9 mouse cellular contexts compared by ENCODE assay signal in genomic region chr8:70699834-70700554, GRCm38 (mm10). TPM values are rescaled to one million over a fixed set of nuclear protein-coding genes. Genes with fewer than 3 reads are reported as not detected.
DNase-seq lines count a peak whose midpoint lies in the region; ATAC-seq lines count a peak whose summit lies in the region.
"Had no signal": no experiment of that assay in that cellular context is flagged by ENCODE, and none has a peak within 500 bp of the region (broad histone marks: within the 10 kb centered on the region; RNA-seq: fewer than 3 reads in every experiment).

No protein-coding gene starts in this region.

- peaks cover 42% of the 10 kb centered on the region for H3K4me1 ChIP-seq in intestine, embryonic 15.5 days (replicated peaks)
- H3K4me1 ChIP-seq in midbrain, embryonic 11.5 days (ENCODE audit: control insufficient read depth, insufficient read depth, low read length): peaks cover 36% of the 10 kb centered on the region

- DNase-seq in adipocyte (ENCODE audit: low spot score): peak; percentile 80
- peak; percentile 84 for DNase-seq in embryo, embryonic 10.5 days (ENCODE audit: low spot score)
- DNase-seq in gastrocnemius, postnatal 14 days: peak; percentile 83
- DNase-seq in left cerebral cortex, postnatal 36 days (ENCODE audit: low spot score in 2 of 2): peak; percentile 82 to 83
- peak; percentile 98 for DNase-seq in midbrain, embryonic 11.5 days (ENCODE audit: low spot score, missing footprints)
- peak; percentile 88 for DNase-seq in skeletal muscle tissue, adult 2 months (ENCODE audit: low read depth, low spot score)
- DNase-seq in yolk sac, embryonic 10.5 days (ENCODE audit: low spot score): peak; percentile 79

- under 1% methylated on average over 59 of the region's 59 CpGs for WGBS in intestine, embryonic 15.5 days
- under 1% methylated on average over 55 of the region's 59 CpGs for WGBS in midbrain, embryonic 11.5 days

- 0 out of 2 replicates have a peak, but pooled peaks cover 7% of the 10 kb centered on the region for H3K36me3 ChIP-seq in intestine, embryonic 15.5 days
- H3K36me3 ChIP-seq in midbrain, embryonic 11.5 days (ENCODE audit: control insufficient read depth, insufficient read depth, low read length): no peaks in the 10 kb centered on the region

- no peak for ATAC-seq in intestine, embryonic 15.5 days
- ATAC-seq in midbrain, embryonic 11.5 days (ENCODE audit: low FRiP score): peak; percentile 4

- H3K4me3 ChIP-seq in intestine, embryonic 15.5 days (replicated peaks): peak overlapping the region; percentile 86
- peak overlapping the region; percentile 96 for H3K4me3 ChIP-seq in midbrain, embryonic 11.5 days (ENCODE audit: low read depth, low read length)

- peak overlapping the region; percentile 70 for H3K4me2 ChIP-seq in intestine, embryonic 15.5 days (replicated peaks)
- H3K4me2 ChIP-seq in midbrain, embryonic 11.5 days: peak overlapping the region; percentile 65

- H3K27me3 ChIP-seq in intestine, embryonic 15.5 days (replicated peaks): no peaks in the 10 kb centered on the region
- no peaks in the 10 kb centered on the region for H3K27me3 ChIP-seq in midbrain, embryonic 11.5 days (ENCODE audit: control insufficient read depth, insufficient read depth, low read length)

- no peaks in the 10 kb centered on the region for H3K9me3 ChIP-seq in intestine, embryonic 15.5 days
- H3K9me3 ChIP-seq in midbrain, embryonic 11.5 days (ENCODE audit: control insufficient read depth, low read length): no peaks in the 10 kb centered on the region

- intact Hi-C loops in gastrocnemius, postnatal 14 days (cut with DNase I; ENCODE audit: low total_unique reads): loop anchor here (5.0 to 10.0 kb wide), 2 partner anchors 33 to 75 kb away; no protein-coding TSS in a partner anchor
- intact Hi-C loops in left cerebral cortex, postnatal 36 days (cut with DNase I): loop anchor here (5.0 to 10.0 kb wide), 2 partner anchors 55 to 88 kb away; partner anchors contain the start of gene Rab3a

- H3K9ac ChIP-seq in intestine, embryonic 15.5 days: peak overlapping the region; percentile 97
- H3K9ac ChIP-seq in midbrain, embryonic 11.5 days (ENCODE audit: low read length): peak overlapping the region; percentile 99

- peak overlapping the region; percentile 98 for H3K27ac ChIP-seq in intestine, embryonic 15.5 days
- peak overlapping the region; percentile 96 for H3K27ac ChIP-seq in midbrain, embryonic 11.5 days (ENCODE audit: low read depth, low read length)

RNA-seq across cellular contexts. Expression of gene Jund, which starts 1.2 kb away (rescaled TPM):
- total RNA-seq in gastrocnemius, postnatal 14 days (2021): 10 to 100 TPM; 73.5 to 87.4 TPM
- polyA plus RNA-seq in intestine, embryonic 15.5 days (2015; fragmentation: Nextera tagmentation; extraction: Ambion mirVana): 83.7 and 88.8 TPM in 2 replicates
- 100 to 1,000 TPM; 219 to 272 TPM for total RNA-seq in left cerebral cortex, postnatal 36 days (2021)
- 119 and 138 TPM in 2 replicates for polyA plus RNA-seq in midbrain, embryonic 11.5 days (2014; fragmentation: Nextera tagmentation; extraction: Ambion mirVana)

RNA-seq across cellular contexts. Expression of gene Iqcn, which starts 3.3 kb away (rescaled TPM):
- total RNA-seq in gastrocnemius, postnatal 14 days (2021): under 1 TPM in 1 of 2 experiments, not detected in 1; 0.04 TPM
- not detected in 2 replicates for polyA plus RNA-seq in intestine, embryonic 15.5 days (2015; fragmentation: Nextera tagmentation; extraction: Ambion mirVana)
- total RNA-seq in left cerebral cortex, postnatal 36 days (2021): under 1 TPM; 0.10 to 0.34 TPM
- polyA plus RNA-seq in midbrain, embryonic 11.5 days (2014; fragmentation: Nextera tagmentation; extraction: Ambion mirVana): 0.04 TPM in 1 of 2 replicates, not detected in the other

RNA-seq across cellular contexts. Expression of gene Gm3336, which starts 18.3 kb away (rescaled TPM):
- total RNA-seq in gastrocnemius, postnatal 14 days (2021): not detected
- polyA plus RNA-seq in intestine, embryonic 15.5 days (2015; fragmentation: Nextera tagmentation; extraction: Ambion mirVana): 2.1 and 2.5 TPM in 2 replicates
- total RNA-seq in left cerebral cortex, postnatal 36 days (2021): not detected
- polyA plus RNA-seq in midbrain, embryonic 11.5 days (2014; fragmentation: Nextera tagmentation; extraction: Ambion mirVana): not detected in 2 replicates
- total RNA-seq: neutrophil, adult 5-6 weeks had no signal

RNA-seq across cellular contexts. Expression of gene Pde4c, which starts 23.5 kb away (rescaled TPM):
- total RNA-seq in gastrocnemius, postnatal 14 days (2021): 1 to 10 TPM; 2.9 to 3.4 TPM
- polyA plus RNA-seq in intestine, embryonic 15.5 days (2015; fragmentation: Nextera tagmentation; extraction: Ambion mirVana): 0.21 and 0.53 TPM in 2 replicates
- 1 to 10 TPM in 1 of 2 experiments, under 1 TPM in 1; 0.89 to 2.0 TPM for total RNA-seq in left cerebral cortex, postnatal 36 days (2021)
- polyA plus RNA-seq in midbrain, embryonic 11.5 days (2014; fragmentation: Nextera tagmentation; extraction: Ambion mirVana): 0.16 TPM in 1 of 2 replicates, not detected in the other

RNA-seq across cellular contexts. Expression of gene Lsm4, which starts 26.9 kb away (rescaled TPM):
- 10 to 100 TPM; 65.9 to 77.0 TPM for total RNA-seq in gastrocnemius, postnatal 14 days (2021)
- 286 and 323 TPM in 2 replicates for polyA plus RNA-seq in intestine, embryonic 15.5 days (2015; fragmentation: Nextera tagmentation; extraction: Ambion mirVana)
- total RNA-seq in left cerebral cortex, postnatal 36 days (2021): 10 to 100 TPM; 59.1 to 69.8 TPM
- polyA plus RNA-seq in midbrain, embryonic 11.5 days (2014; fragmentation: Nextera tagmentation; extraction: Ambion mirVana): 305 and 326 TPM in 2 replicates
